8 mouse cellular contexts compared by ENCODE assay signal in genomic region chr4:141272878-141273277, GRCm38 (mm10). TPM values are rescaled to one million over a fixed set of nuclear protein-coding genes. Genes with fewer than 3 reads are reported as not detected.
DNase-seq lines count a peak whose midpoint lies in the region; ATAC-seq and TF ChIP-seq lines count a peak whose summit lies in the region.

No protein-coding gene starts in this region.

- peak overlapping the region; percentile 23; the same call in 1 of the 2 replicates for H3K9ac ChIP-seq in heart, embryonic 12.5 days
- peak overlapping the region; percentile 68 for H3K9ac ChIP-seq in lung, embryonic 16.5 days (ENCODE audit: low read length)

- no peaks in the 10 kb centered on the region for H3K9me3 ChIP-seq in heart, embryonic 12.5 days (replicated peaks)
- peaks cover 8% of the 10 kb centered on the region; the same call in 1 of the 2 replicates for H3K9me3 ChIP-seq in hindbrain, embryonic 10.5 days
- no peaks in the 10 kb centered on the region for H3K9me3 ChIP-seq in lung, embryonic 16.5 days (ENCODE audit: control insufficient read depth, low read length)

- no peak for TF ChIP-seq POLR2A in small intestine, adult 2 months (IDR thresholded peaks at IDR 0.05; ENCODE audit: low read depth, low read length)

- H3K4me2 ChIP-seq in heart, embryonic 12.5 days = peak overlapping the region; percentile 54
- H3K4me2 ChIP-seq in lung, embryonic 16.5 days (ENCODE audit: low read depth, low read length) = peak overlapping the region; percentile 58

- no peak for TF ChIP-seq CTCF in small intestine, adult 2 months (IDR thresholded peaks at IDR 0.05; ENCODE audit: extremely low read depth, insufficient read length, insufficient replicate concordance, low read depth, low read length)

- no peaks in the 10 kb centered on the region for H3K36me3 ChIP-seq in heart, embryonic 12.5 days
- no peaks in the 10 kb centered on the region for H3K36me3 ChIP-seq in hindbrain, embryonic 10.5 days
- no peaks in the 10 kb centered on the region for H3K36me3 ChIP-seq in lung, embryonic 16.5 days (ENCODE audit: control insufficient read depth, insufficient read depth, low read length)
- H3K36me3 ChIP-seq in small intestine, adult 2 months (ENCODE audit: control insufficient read depth, insufficient read depth, low read length) = no peaks in the 10 kb centered on the region

- 12% methylated on average over 14 of the region's 14 CpGs for WGBS in heart, embryonic 12.5 days
- 17% methylated on average over 14 of the region's 14 CpGs for WGBS in hindbrain, embryonic 10.5 days
- WGBS in lung, embryonic 16.5 days = 10% methylated on average over 14 of the region's 14 CpGs
- WGBS in small intestine, adult 2 months = 16% methylated on average over 14 of the region's 14 CpGs

- peaks cover 27% of the 10 kb centered on the region for H3K4me1 ChIP-seq in heart, embryonic 12.5 days (replicated peaks)
- peaks cover 56% of the 10 kb centered on the region for H3K4me1 ChIP-seq in hindbrain, embryonic 10.5 days (replicated peaks)
- peaks cover 39% of the 10 kb centered on the region for H3K4me1 ChIP-seq in lung, embryonic 16.5 days (replicated peaks; ENCODE audit: control insufficient read depth, insufficient read depth, low read length)
- peaks cover 24% of the 10 kb centered on the region for H3K4me1 ChIP-seq in small intestine, adult 2 months (ENCODE audit: control insufficient read depth, insufficient read depth, insufficient read length, low read length)

- no peak for ATAC-seq in heart, embryonic 12.5 days (ENCODE audit: insufficient number of reproducible peaks, low FRiP score)
- peak; percentile 13; the same call in 1 of the 2 replicates for ATAC-seq in lung, embryonic 16.5 days (ENCODE audit: low read depth)

- no peak for DNase-seq in heart, postnatal 10 days
- peak; percentile 41 for DNase-seq in ZHBTc4 (ENCODE audit: low read depth, low spot score)
- DNase-seq in hindbrain, embryonic 10.5 days (ENCODE audit: low spot score) = no peak
- DNase-seq in cerebellum, adult 18-20 months = no peak
- DNase-seq in Muller cell, postnatal 12 days (ENCODE audit: inconsistent ontology term) = no peak

- H3K27me3 ChIP-seq in heart, embryonic 12.5 days (replicated peaks) = no peaks in the 10 kb centered on the region
- peaks cover 48% of the 10 kb centered on the region for H3K27me3 ChIP-seq in hindbrain, embryonic 10.5 days (ENCODE audit: insufficient read depth, poor library complexity, severe bottlenecking)
- no peaks in the 10 kb centered on the region for H3K27me3 ChIP-seq in lung, embryonic 16.5 days (ENCODE audit: control insufficient read depth, insufficient read depth, low read depth, low read length)
- no peaks in the 10 kb centered on the region for H3K27me3 ChIP-seq in small intestine, adult 2 months (ENCODE audit: control insufficient read depth, insufficient read depth, low read length)

- peak overlapping the region; percentile 4; the same call in 1 of the 2 replicates for H3K4me3 ChIP-seq in heart, embryonic 12.5 days
- peak overlapping the region; percentile 25 for H3K4me3 ChIP-seq in hindbrain, embryonic 10.5 days
- peak overlapping the region; percentile 32 for H3K4me3 ChIP-seq in lung, embryonic 16.5 days (ENCODE audit: low read length)
- H3K4me3 ChIP-seq in small intestine, adult 2 months (ENCODE audit: low read depth, low read length) = peak overlapping the region; percentile 45

- intact Hi-C loops in heart, postnatal 10 days (cut with DNase I) = loop anchor here (1.0 to 2.0 kb wide), 2 partner anchors 90 to 130 kb away; no protein-coding TSS in a partner anchor

- H3K27ac ChIP-seq in heart, embryonic 12.5 days (ENCODE audit: poor library complexity, severe bottlenecking) = no peak overlapping the region
- H3K27ac ChIP-seq in hindbrain, embryonic 10.5 days = peak overlapping the region; percentile 83; the same call in 1 of the 2 replicates
- H3K27ac ChIP-seq in lung, embryonic 16.5 days (ENCODE audit: low read length) = peak overlapping the region; percentile 65
- H3K27ac ChIP-seq in small intestine, adult 2 months (ENCODE audit: insufficient read depth, low read depth, low read length) = peak overlapping the region; percentile 39

RNA-seq across cellular contexts. Expression of gene Epha2, which starts 28.2 kb away (rescaled TPM):
- polyA plus RNA-seq in heart, embryonic 12.5 days (2016; fragmentation: Nextera tagmentation; extraction: Ambion mirVana) = 5.3 and 6.1 TPM in 2 replicates
- total RNA-seq in heart, postnatal 10 days (2021) = 1 to 10 TPM; 8.1 TPM
- 3.3 and 4.4 TPM in 2 replicates for polyA plus RNA-seq in hindbrain, embryonic 10.5 days (2016; fragmentation: Nextera tagmentation; extraction: Ambion mirVana)
- 11.6 and 11.8 TPM in 2 replicates for polyA plus RNA-seq in lung, embryonic 16.5 days (2015; fragmentation: Nextera tagmentation; extraction: Ambion mirVana)
- 28.3 and 86.3 TPM in 2 replicates for polyA plus RNA-seq in small intestine, adult 2 months (2012; rRNA removed)

RNA-seq across cellular contexts. Expression of gene Arhgef19, which starts 33.6 kb away (rescaled TPM):
- polyA plus RNA-seq in heart, embryonic 12.5 days (2016; fragmentation: Nextera tagmentation; extraction: Ambion mirVana) = 2.6 and 3.1 TPM in 2 replicates
- 10 to 100 TPM; 11.6 to 14.7 TPM for total RNA-seq in heart, postnatal 10 days (2021)
- 1.7 and 4.3 TPM in 2 replicates for polyA plus RNA-seq in hindbrain, embryonic 10.5 days (2016; fragmentation: Nextera tagmentation; extraction: Ambion mirVana)
- polyA plus RNA-seq in lung, embryonic 16.5 days (2015; fragmentation: Nextera tagmentation; extraction: Ambion mirVana) = 17.7 and 18.0 TPM in 2 replicates
- polyA plus RNA-seq in small intestine, adult 2 months (2012; rRNA removed) = 29.3 and 48.8 TPM in 2 replicates

RNA-seq across cellular contexts. Expression of gene Rsg1, which starts 59.1 kb away (rescaled TPM):
- 2.0 and 2.3 TPM in 2 replicates for polyA plus RNA-seq in heart, embryonic 12.5 days (2016; fragmentation: Nextera tagmentation; extraction: Ambion mirVana)
- 1 to 10 TPM; 1.0 to 1.2 TPM for total RNA-seq in heart, postnatal 10 days (2021)
- polyA plus RNA-seq in hindbrain, embryonic 10.5 days (2016; fragmentation: Nextera tagmentation; extraction: Ambion mirVana) = 5.3 and 6.5 TPM in 2 replicates
- 5.2 and 7.0 TPM in 2 replicates for polyA plus RNA-seq in lung, embryonic 16.5 days (2015; fragmentation: Nextera tagmentation; extraction: Ambion mirVana)
- 0.51 and 0.81 TPM in 2 replicates for polyA plus RNA-seq in small intestine, adult 2 months (2012; rRNA removed)
